Mouse (Mus musculus) bone marrow, adult 2 months (tissue): ENCODE results near the gene Kirrel3. TPM values are rescaled to one million over a fixed set of nuclear protein-coding genes. Genes with fewer than 3 reads are reported as not detected.
A peak's percentile ranks its signal among the peaks of the same experiment; 100 is the strongest.

ENCODE experiments used
- H3K27ac ChIP-seq: fragments of 200-500 bp; 2 replicates; pipeline ENCODE4 v1.5.1; 2012; ENCODE audit warnings: low read depth, mild to moderate bottlenecking, control low read depth, inconsistent platforms, low read length; ENCODE audit not compliant: control insufficient read depth, poor library complexity, insufficient read depth
- H3K4me1 ChIP-seq: fragments of 200-500 bp; 2 replicates; pipeline ENCODE4 v1.6.1; 2011; ENCODE audit warnings: low read length; ENCODE audit not compliant: control insufficient read depth, insufficient read depth
- H3K4me3 ChIP-seq: fragments of 200-500 bp; replicated peaks from 2 replicates; pipeline ENCODE3; 2011; ENCODE audit warnings: mild to moderate bottlenecking, low read depth, low read length, control low read depth; ENCODE audit not compliant: control insufficient read depth
- CTCF ChIP-seq: fragments of 200-500 bp; IDR thresholded peaks from 2 replicates; pipeline ENCODE4 v1.5.1; 2011; ENCODE audit warnings: low read length, control low read depth; ENCODE audit not compliant: control insufficient read depth, insufficient read depth
- POLR2A ChIP-seq: fragments of 200-500 bp; IDR thresholded peaks from 2 replicates; pipeline ENCODE4 v1.6.1; 2011; ENCODE audit warnings: low read depth, mild to moderate bottlenecking, control low read depth, low read length, borderline replicate concordance; ENCODE audit not compliant: control insufficient read depth
- WGBS: fragments of 180-500 bp; shearing (Covaris S2); methylation state at CpG from one replicate; pipeline ENCODE4 v1.1.7; 2018; 5-methylcytosine and 5-hydroxymethylcytosine counted together
- polyA plus RNA-seq: library from polyadenylated mRNA; stranded (reverse); fragments of >200 nt; gene quantifications from 2 replicates; pipeline ENCODE4 v1.2.4, GENCODE M21; 2011; ENCODE audit warnings: low replicate concordance; ENCODE audit not compliant: missing spikeins, insufficient read depth, insufficient read length

Kirrel3 gene
- polyA plus RNA-seq, 1 experiment, result not detected

DNA sequence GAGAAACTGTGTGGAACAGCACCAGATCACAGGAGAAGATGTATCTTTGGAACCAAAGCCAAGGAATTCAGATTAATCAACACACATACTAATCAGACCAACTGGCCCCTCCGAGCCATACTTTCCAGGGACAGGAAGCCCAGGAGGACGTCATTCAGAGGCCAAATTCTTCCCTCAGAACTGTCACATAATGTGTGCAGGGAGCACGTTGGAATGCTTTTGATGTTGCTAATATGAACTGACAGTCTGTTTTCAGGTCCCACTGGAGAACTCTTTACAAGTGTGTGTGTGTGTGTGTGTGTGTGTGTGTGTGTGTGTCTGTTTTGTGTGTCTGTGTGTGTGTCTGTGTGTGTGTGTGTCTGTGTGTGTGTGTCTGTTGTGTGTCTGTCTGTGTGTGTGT, 345.0 kb downstream of the Kirrel3 start:
- TF ChIP-seq CTCF (no peak), POLR2A (no peak)
- no peak overlapping the region for H3K4me3 ChIP-seq
- no peaks in the 10 kb centered on the region for H3K4me1 ChIP-seq
- WGBS, result 58% methylated on average over 3 of the region's 3 CpGs
- H3K27ac ChIP-seq, result no peak overlapping the region

DNA sequence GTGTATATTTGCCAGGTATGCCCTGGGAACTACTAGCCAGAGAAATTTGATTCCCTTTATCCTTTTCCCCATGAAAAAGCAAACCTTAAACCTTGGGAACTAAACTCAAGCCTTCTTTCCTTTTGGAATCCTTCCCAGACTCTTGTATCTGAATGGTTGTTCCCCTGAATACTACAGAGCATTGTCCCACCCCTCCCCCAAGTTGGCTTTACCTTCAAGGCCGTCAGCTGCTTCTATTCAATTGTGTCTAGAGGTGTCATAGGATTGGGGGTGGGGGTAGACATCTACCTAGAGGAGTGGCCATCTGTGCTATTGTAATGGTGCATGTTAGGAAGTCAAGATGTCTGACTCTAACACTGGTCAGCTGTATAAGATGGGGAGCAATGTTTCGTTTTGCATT, 351.1 kb downstream of the Kirrel3 start:
- no peaks in the 10 kb centered on the region for H3K4me1 ChIP-seq
- WGBS, result 58% methylated on average over 2 of the region's 2 CpGs

DNA sequence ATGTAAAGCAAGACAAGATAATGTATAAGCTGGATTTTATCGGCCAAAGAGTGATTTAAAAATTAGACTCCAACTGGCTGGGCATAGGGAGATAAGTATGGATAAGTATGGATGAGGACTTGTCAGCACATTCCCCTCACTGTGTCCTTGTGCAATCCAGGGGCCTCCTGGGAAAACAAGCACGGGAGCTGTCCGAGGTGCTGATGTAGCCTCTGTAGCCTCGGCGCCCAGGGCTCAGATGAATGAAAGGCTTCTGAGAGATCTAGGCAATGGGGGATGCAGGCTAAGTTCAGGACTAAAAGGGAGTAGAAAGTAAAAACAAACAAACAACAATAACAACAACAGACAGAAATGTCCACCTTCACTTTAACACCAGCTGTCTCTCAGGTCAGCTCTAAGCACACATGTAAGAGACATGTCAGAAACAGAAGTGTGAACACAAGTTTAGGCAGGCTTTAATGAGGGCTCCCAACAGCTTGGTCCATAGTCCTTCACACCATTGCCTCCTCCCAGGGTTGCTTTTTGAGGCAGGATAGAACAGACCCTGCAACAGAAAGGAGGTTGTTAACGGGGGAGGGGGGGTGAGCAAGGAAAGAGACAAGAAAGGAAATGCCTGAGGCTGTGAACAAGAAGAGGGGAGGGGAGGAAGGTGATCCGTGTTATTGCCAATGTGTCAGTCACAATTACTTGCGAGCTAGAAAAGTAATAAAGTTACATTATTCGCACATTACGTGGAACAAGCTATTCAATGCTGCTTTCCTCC, 352.2 kb downstream of the Kirrel3 start:
- no peak for TF ChIP-seq POLR2A
- TF ChIP-seq CTCF, result no peak
- Histone ChIP-seq H3K27ac (no peak overlapping the region), H3K4me3 (no peak overlapping the region), H3K4me1 (no peaks in the 10 kb centered on the region)
- WGBS, result 43% methylated on average over 10 of the region's 10 CpGs

More for the DNA sequence above, 351.1 kb downstream of the Kirrel3 start:
- no peak for TF ChIP-seq CTCF
- TF ChIP-seq POLR2A, result no peak
- Histone ChIP-seq H3K4me3 (no peak overlapping the region), H3K27ac (no peak overlapping the region)

DNA sequence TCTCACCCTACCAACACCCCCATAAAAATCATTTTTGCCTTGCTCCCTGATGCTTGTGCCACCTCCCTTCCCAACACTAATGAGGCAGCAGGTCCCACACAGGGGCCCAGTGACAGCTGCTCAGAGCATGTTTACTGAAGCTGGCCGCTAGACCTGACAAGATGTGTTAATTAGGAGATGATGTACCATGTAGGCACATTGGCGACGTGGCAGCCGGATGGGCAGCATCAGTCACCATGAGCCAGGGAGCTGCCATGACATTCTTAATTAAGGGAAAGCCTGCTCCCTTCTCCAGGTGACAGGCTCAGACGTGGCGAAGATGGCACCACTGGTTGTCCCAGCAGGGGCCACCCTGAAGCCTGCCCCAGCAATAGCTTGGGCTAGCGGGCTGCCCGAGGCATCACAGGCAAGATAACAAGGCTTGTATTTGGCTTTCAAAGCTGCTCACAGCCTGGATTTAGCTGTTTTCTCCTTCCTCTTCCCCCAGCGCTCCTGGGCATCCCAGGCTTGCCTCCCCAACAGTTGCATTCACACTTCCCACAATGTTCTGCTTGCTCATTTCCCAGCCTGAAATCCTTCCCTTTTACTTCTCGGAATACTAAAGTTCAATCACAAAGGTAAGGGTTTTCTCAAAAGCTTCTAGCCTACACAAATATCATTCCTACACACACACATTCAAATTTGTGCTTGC, 357.7 kb downstream of the Kirrel3 start:
- Histone ChIP-seq H3K4me3 (no peak overlapping the region), H3K4me1 (no peaks in the 10 kb centered on the region), H3K27ac (no peak overlapping the region)
- no peak for TF ChIP-seq POLR2A
- no peak for TF ChIP-seq CTCF
- WGBS, result 71% methylated on average over 10 of the region's 10 CpGs

DNA sequence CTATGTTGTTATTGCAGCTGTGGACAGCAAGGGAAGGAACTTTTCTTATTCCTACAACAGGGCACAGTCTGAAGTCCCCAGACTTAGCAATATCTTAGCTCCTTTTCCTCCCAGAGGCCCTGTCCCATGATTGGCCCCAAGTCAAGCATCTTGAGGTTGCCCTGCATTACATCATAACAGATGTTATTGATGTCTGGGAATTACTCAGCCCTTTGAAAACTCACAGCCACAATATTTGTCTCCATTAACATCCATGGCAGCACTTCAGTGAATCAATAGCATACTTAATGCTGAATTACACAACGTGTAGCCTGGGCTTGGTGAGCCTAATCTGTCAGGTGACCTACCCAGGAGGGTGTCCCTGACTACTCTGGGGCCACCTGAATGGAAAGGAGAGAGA, 360.7 kb downstream of the Kirrel3 start:
- Histone ChIP-seq H3K27ac (no peak overlapping the region), H3K4me1 (no peaks in the 10 kb centered on the region), H3K4me3 (no peak overlapping the region)
- no peak for TF ChIP-seq CTCF
- no peak for TF ChIP-seq POLR2A
- 64% methylated on average over 1 of the region's 1 CpGs for WGBS

DNA sequence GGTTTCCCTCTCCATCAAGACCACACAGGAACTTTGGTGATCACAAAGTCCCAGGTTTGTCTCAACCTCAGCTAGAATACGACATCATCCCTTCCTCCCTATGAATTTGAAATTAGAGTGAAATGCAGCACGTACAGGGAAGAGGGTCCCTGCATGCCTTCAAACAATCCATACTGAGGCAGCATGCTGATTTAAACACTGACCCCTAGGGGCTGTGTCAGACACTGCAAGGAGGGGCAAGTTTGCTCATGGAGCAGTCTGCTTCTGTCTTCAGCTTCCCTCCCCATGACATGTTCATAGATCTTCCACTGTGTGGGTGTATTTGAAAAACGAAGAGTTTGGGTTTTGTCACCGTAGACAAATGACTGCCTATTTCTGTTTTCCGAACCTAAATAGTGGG, 362.0 kb downstream of the Kirrel3 start:
- WGBS, result 50% methylated on average over 5 of the region's 5 CpGs
- H3K4me1 ChIP-seq, result no peaks in the 10 kb centered on the region
- H3K4me3 ChIP-seq, result no peak overlapping the region
- no peak overlapping the region for H3K27ac ChIP-seq
- TF ChIP-seq CTCF (peak; percentile 35; the same call in 1 of the 2 replicates), POLR2A (no peak)

DNA sequence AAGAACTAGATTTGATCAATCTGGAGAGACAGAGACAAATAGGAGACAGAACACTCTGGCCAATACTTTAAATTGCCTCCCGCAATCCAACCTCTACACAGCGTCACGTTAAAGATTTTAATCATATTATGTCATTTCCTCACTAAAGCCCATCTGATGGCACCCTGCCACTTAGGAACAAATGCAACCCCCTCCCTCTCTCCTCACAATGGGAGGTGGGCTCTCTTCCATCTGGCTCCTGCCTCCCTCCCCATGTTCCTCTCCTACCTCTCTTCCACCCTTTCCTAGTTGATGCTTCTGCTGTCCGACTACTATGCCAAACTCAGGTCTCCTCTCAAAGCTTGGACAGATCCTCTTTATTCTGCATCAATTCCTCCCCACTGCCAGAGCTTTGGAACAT, 365.4 kb downstream of the Kirrel3 start:
- Histone ChIP-seq H3K4me1 (no peaks in the 10 kb centered on the region), H3K27ac (no peak overlapping the region), H3K4me3 (no peak overlapping the region)
- WGBS, result 91% methylated on average over 4 of the region's 4 CpGs
- TF ChIP-seq POLR2A (no peak), CTCF (no peak)

DNA sequence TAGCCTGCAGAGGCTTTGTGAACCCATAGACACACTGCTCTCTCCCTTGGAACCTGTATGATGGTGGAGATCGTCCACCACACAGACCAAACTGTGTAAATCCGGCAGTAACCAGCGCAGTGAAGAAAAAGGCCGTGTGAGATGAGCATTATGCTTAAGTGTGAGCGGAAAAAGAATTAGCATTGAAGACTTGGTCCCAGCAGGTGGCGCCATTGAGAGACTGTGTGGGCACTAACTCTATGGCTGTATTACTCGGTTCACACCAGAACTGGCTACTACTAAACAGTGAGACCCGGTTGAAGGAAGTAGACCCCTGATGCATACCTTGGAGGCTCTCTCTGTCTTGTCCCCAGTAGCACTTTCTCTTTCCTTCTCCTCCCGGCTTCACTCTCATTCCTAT, 371.9 kb downstream of the Kirrel3 start:
- 57% methylated on average over 9 of the region's 9 CpGs for WGBS
- Histone ChIP-seq H3K4me1 (no peaks in the 10 kb centered on the region), H3K27ac (no peak overlapping the region), H3K4me3 (no peak overlapping the region)
- TF ChIP-seq POLR2A (no peak), CTCF (no peak)

DNA sequence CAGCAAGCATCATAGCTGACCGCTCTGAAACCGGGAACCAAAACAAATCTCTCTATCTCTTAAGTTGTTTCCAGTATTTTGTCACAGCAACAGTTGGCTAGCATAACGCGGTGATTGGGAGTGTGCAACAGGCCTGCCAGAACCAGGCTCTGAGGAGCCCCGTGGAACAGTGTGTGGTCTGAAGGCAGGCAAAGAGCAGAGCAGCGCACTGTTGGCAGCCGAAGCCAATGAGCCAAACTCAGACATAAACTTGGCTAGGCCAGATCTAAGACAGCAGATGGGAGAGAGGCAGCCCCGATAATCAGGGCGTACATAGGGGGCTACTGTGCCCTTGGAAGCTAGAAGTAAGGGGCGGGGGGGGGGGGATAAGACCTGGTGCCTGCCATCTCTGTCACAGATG, 372.4 kb downstream of the Kirrel3 start:
- TF ChIP-seq CTCF, result no peak
- Histone ChIP-seq H3K4me1 (no peaks in the 10 kb centered on the region), H3K4me3 (no peak overlapping the region), H3K27ac (no peak overlapping the region)
- WGBS, result 84% methylated on average over 10 of the region's 10 CpGs
